Mouse (Mus musculus) erythroblast, embryonic 14.5 days (primary cell): ENCODE data around the gene Lpcat1.

ENCODE experiments used
- GATA1 ChIP-seq: IDR thresholded peaks from 2 replicates; pipeline ENCODE4 v1.6.1; 2012; ENCODE audit warnings: low read length, inconsistent platforms, mixed read lengths
- TAL1 ChIP-seq: IDR thresholded peaks from 3 replicates; pipeline ENCODE4 v1.6.1; 2012; ENCODE audit warnings: low read length, inconsistent platforms, mixed read lengths

DNA sequence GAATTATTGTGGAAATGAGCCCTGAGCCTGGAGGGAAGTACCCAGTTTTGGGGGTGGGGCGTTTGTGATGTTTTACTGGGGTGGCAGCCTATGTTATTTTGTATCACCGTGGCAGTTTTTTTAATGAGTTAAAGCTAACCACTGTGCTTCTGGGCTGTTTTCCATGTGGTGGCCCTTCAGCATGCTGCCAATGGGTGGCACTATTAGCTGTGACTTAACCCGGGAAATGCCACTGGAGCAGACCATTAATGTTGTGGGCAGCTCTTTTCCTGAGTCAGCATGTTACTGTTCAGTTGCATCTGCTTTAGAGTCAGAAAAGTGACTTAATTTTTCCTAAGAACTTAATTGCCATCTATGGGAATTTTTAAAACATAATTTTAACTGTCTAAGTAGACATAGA, 5.5 kb downstream of the Lpcat1 start:
- TF ChIP-seq GATA1 (no peak), TAL1 (no peak)
